Mouse (Mus musculus): ENCODE results near the gene Synj2bp. TPM values are rescaled to one million over a fixed set of nuclear protein-coding genes. Genes with fewer than 3 reads are reported as not detected.
A peak's percentile ranks its signal among the peaks of the same experiment; 100 is the strongest.
"Not testable (repeated sequence)": the region's sequence is repeated elsewhere in the genome, so short reads cannot be mapped to it uniquely, and the experiment has no call there.

The Synj2bp gene
- polyA plus RNA-seq, 1 experiment from 2014 or later: 34.9 TPM

DNA sequence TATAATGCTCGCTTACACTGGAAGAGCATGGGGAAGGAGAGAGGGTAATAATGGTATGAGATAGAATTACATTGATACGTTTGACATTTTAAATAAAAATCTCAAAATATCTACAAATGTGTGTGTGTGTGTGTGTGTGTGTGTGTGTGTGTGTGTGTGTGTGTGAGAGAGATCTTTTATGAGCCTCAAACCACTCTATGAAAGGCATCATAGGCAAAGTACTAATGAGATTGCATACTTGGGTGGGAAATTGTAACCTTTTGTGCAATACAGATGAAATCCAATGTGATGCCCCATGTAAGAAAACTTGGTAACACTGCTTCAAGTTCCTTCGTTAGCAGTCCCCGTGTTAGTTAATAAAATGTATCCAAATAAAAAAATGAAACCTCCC, 313 bp upstream of the Synj2bp start:
- 33% methylated on average over 4 of the region's 4 CpGs for WGBS
- Histone ChIP-seq H3K4me2 (ENCODE audit: low read length) (peak overlapping the region; percentile 59), H3K27me3 (ENCODE audit: insufficient read depth, low read length) (no peaks in the 10 kb centered on the region), H3K36me3 (ENCODE audit: insufficient read depth, low read length) (no peaks in the 10 kb centered on the region), H3K9me3 (replicated peaks; ENCODE audit: low read length) (no peaks in the 10 kb centered on the region), H3K27ac (peak overlapping the region; percentile 85), H3K9ac (ENCODE audit: low read depth, low read length) (0 out of 2 replicates have a peak overlapping the region, but pooled peaks have one; percentile 31), H3K4me1 (replicated peaks; ENCODE audit: insufficient read depth, low read length) (peaks cover 6% of the 10 kb centered on the region), H3K4me3 (replicated peaks; ENCODE audit: low read depth, low read length) (peak overlapping the region; percentile 91)
- ATAC-seq (replicated peaks; ENCODE audit: low FRiP score, low read depth): no peak
- no peak for DNase-seq (ENCODE audit: low spot score)
- no peak for TF ChIP-seq CTCF (IDR thresholded peaks at IDR 0.05; ENCODE audit: low read depth)

DNA sequence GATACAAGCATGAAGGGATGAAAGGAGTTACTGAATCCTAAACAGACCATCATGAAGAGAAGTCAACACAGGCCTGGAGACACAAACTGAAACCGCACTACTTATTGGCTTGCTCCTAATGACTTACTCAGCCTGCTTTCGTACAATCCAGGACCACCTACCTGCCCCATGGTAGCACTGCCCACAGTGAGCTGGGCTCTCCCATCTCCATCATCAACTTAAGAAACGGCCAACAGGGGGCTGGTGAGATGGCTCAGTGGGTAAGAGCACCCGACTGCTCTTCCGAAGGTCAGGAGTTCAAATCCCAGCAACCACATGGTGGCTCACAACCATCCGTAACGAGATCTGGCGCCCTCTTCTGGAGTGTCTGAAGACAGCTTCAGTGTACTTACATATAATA, 2.1 kb downstream of the Synj2bp start:
- H3K27me3 ChIP-seq (ENCODE audit: insufficient read depth, low read length); H3K9ac ChIP-seq (ENCODE audit: low read depth, low read length); H3K27ac ChIP-seq; H3K4me3 ChIP-seq (replicated peaks; ENCODE audit: low read depth, low read length); H3K4me1 ChIP-seq (replicated peaks; ENCODE audit: insufficient read depth, low read length); H3K36me3 ChIP-seq (ENCODE audit: insufficient read depth, low read length); ATAC-seq (replicated peaks; ENCODE audit: low FRiP score, low read depth); DNase-seq (ENCODE audit: low spot score); H3K4me2 ChIP-seq (ENCODE audit: low read length); H3K9me3 ChIP-seq (replicated peaks; ENCODE audit: low read length): not testable (repeated sequence)
- WGBS: 83% methylated on average over 5 of the region's 8 CpGs

DNA sequence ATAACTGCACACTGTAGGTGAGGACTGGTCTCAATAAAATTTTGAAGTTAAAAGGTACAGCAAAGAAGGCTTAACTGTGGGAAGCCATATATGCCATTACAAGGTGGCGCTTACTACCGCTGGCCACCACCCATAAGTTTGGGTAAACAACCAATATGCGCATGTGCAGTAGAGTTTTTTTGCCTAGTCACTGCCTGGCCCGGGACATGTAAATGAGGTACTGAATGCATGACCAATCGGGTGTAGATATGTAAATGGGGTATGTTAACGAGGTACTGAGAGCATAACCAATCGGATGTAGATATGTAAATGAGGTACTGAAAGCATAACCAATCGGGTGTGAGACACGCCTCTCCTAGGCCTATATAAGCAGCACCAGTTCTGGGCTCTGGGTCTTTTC, 35.8 kb downstream of the Synj2bp start:
- H3K27me3 ChIP-seq (ENCODE audit: insufficient read depth, low read length); ATAC-seq (replicated peaks; ENCODE audit: low FRiP score, low read depth); H3K9ac ChIP-seq (ENCODE audit: low read depth, low read length); H3K4me2 ChIP-seq (ENCODE audit: low read length); H3K36me3 ChIP-seq (ENCODE audit: insufficient read depth, low read length); DNase-seq (ENCODE audit: low spot score); H3K4me3 ChIP-seq (replicated peaks; ENCODE audit: low read depth, low read length); H3K4me1 ChIP-seq (replicated peaks; ENCODE audit: insufficient read depth, low read length); H3K27ac ChIP-seq; H3K9me3 ChIP-seq (replicated peaks; ENCODE audit: low read length): not testable (repeated sequence)
- 98% methylated on average over 9 of the region's 9 CpGs for whole genome bisulfite sequencing

DNA sequence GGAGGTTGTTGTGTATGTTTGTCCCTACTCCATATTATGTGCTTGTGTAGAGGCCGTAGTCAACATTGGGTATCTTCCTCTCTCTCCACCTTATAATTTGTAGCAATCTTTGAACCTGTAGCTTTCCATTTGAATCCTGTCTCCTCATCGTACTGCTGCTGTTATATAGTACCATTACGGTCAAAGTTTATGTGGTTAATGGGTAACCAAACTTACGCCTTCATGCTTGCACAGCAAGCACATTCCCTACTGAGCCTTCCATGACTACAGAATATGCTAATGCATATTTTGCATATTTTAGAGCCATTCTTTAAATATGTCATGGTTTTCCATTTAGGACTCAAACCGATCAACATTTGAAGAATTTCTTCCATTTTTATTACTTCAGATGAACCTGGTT, 42.2 kb downstream of the Synj2bp start:
- Histone ChIP-seq H3K27me3 (ENCODE audit: insufficient read depth, low read length) (no peaks in the 10 kb centered on the region), H3K36me3 (ENCODE audit: insufficient read depth, low read length) (no peaks in the 10 kb centered on the region), H3K9ac (ENCODE audit: low read depth, low read length) (no peak overlapping the region), H3K9me3 (replicated peaks; ENCODE audit: low read length) (no peaks in the 10 kb centered on the region), H3K4me2 (ENCODE audit: low read length) (no peak overlapping the region), H3K4me3 (replicated peaks; ENCODE audit: low read depth, low read length) (no peak overlapping the region), H3K27ac (no peak overlapping the region), H3K4me1 (replicated peaks; ENCODE audit: insufficient read depth, low read length) (no peaks in the 10 kb centered on the region)
- TF ChIP-seq CTCF (IDR thresholded peaks at IDR 0.05; ENCODE audit: low read depth): no peak
- DNase-seq (ENCODE audit: low spot score) (peak; percentile 10), ATAC-seq (replicated peaks; ENCODE audit: low FRiP score, low read depth) (no peak)
- 77% methylated on average over 5 of the region's 5 CpGs for WGBS

DNA sequence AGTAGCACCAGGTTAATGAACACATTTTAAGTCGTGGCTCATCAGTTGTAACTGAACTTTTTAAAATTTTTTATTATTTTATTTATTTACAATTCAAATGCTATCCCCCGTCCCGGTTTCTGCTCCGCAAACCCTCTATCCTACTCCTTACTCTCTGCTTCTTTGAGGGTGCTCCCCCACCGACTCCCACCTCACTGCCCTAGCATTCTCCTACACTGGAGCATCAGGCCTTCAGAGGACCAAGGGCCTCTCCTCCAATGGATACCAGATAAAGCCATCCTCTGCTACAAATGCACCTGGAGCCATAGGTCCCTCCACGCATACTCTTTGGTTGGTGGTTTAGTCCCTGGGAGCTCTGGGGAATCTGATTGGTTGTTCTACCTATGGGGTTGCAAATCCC, 47.4 kb downstream of the Synj2bp start:
- peak overlapping the region; percentile 54 for H3K4me3 ChIP-seq (replicated peaks; ENCODE audit: low read depth, low read length)
- no peaks in the 10 kb centered on the region for H3K27me3 ChIP-seq (ENCODE audit: insufficient read depth, low read length)
- DNase-seq (ENCODE audit: low spot score): no peak
- peak overlapping the region; percentile 57 for H3K4me2 ChIP-seq (ENCODE audit: low read length)
- H3K36me3 ChIP-seq (ENCODE audit: insufficient read depth, low read length): no peaks in the 10 kb centered on the region
- H3K9ac ChIP-seq (ENCODE audit: low read depth, low read length): no peak overlapping the region
- H3K9me3 ChIP-seq (replicated peaks; ENCODE audit: low read length): no peaks in the 10 kb centered on the region
- no peaks in the 10 kb centered on the region for H3K4me1 ChIP-seq (replicated peaks; ENCODE audit: insufficient read depth, low read length)
- TF ChIP-seq CTCF (IDR thresholded peaks at IDR 0.05; ENCODE audit: low read depth): no peak
- ATAC-seq (replicated peaks; ENCODE audit: low FRiP score, low read depth): no peak
- 55% methylated on average over 6 of the region's 6 CpGs for WGBS
- no peak overlapping the region for H3K27ac ChIP-seq

DNA sequence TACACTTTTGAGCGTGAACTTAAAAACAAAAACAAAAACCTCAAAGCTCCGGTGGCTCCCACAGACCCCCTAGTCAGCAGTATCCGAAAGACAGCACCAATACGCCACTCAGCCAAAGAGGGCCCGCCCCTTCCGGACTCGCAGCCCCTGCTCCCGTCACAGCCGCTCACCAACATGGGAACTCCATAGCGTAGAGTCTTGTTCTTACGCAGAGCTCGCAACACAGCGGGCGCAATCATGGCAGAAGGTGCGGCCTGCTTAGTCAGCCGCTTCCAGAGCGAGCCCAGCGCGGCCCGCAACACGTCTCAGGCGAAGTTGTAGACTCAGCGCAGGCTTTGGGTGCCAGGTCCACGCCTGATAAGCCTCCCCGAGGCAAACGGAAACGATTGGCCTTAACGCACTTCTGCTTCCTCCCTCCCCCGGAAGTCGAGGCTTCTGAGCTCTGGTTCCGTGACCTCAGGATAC, 48.0 kb downstream of the Synj2bp start, which contains the start of gene Cox16:
Cox16 (minus strand) TSS at position 401 of the 465 bp plus-strand sequence.
- peak within 1 kb of the TSS; percentile 54 for H3K4me3 ChIP-seq (replicated peaks; ENCODE audit: low read depth, low read length)
- peak; percentile 96 for ATAC-seq (replicated peaks; ENCODE audit: low FRiP score, low read depth)
- H3K4me2 ChIP-seq (ENCODE audit: low read length): peak within 1 kb of the TSS; percentile 57
- peak within 1 kb of the TSS; percentile 86 for H3K27ac ChIP-seq
- no peaks in the 10 kb centered on the region for H3K4me1 ChIP-seq (replicated peaks; ENCODE audit: insufficient read depth, low read length)
- no peak for TF ChIP-seq CTCF (IDR thresholded peaks at IDR 0.05; ENCODE audit: low read depth)
- no peaks in the 10 kb centered on the region for H3K27me3 ChIP-seq (ENCODE audit: insufficient read depth, low read length)
- peak; percentile 91 for DNase-seq (ENCODE audit: low spot score)
- no peaks in the 10 kb centered on the region for H3K9me3 ChIP-seq (replicated peaks; ENCODE audit: low read length)
- WGBS: under 1% methylated on average over 31 of the region's 31 CpGs
- H3K36me3 ChIP-seq (ENCODE audit: insufficient read depth, low read length): no peaks in the 10 kb centered on the region
- H3K9ac ChIP-seq (ENCODE audit: low read depth, low read length): peak within 1 kb of the TSS; percentile 75

DNA sequence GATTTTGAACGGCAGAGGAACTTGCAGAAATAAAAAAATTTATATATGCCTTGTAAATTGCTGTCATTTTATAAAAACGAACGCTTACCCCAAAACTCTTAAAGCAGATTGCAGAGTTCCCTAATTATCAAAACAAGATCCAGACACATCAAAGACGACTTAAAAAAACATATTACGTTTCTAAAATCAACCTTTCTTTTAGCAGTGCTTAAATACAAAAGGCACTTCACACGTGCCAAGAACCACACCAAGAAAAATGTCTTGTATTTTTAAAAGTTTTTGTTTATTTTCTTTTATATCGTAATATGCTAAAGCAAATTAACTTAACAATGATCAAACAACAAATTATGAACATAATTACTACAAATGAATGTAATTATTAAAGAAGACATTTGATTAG, 48.5 kb downstream of the Synj2bp start:
- TF ChIP-seq CTCF (IDR thresholded peaks at IDR 0.05; ENCODE audit: low read depth): no peak
- peak overlapping the region; percentile 57 for H3K4me2 ChIP-seq (ENCODE audit: low read length)
- no peak for ATAC-seq (replicated peaks; ENCODE audit: low FRiP score, low read depth)
- peak overlapping the region; percentile 75; the same call in 1 of the 2 replicates for H3K9ac ChIP-seq (ENCODE audit: low read depth, low read length)
- peak overlapping the region; percentile 86; the same call in 1 of the 2 replicates for H3K27ac ChIP-seq
- no peaks in the 10 kb centered on the region for H3K36me3 ChIP-seq (ENCODE audit: insufficient read depth, low read length)
- peak overlapping the region; percentile 54 for H3K4me3 ChIP-seq (replicated peaks; ENCODE audit: low read depth, low read length)
- no peaks in the 10 kb centered on the region for H3K9me3 ChIP-seq (replicated peaks; ENCODE audit: low read length)
- no peaks in the 10 kb centered on the region for H3K4me1 ChIP-seq (replicated peaks; ENCODE audit: insufficient read depth, low read length)
- H3K27me3 ChIP-seq (ENCODE audit: insufficient read depth, low read length): no peaks in the 10 kb centered on the region
- under 1% methylated on average over 7 of the region's 7 CpGs for WGBS
- peak; percentile 22 for DNase-seq (ENCODE audit: low spot score)
